Mouse (Mus musculus): ENCODE measurements around the gene 1700001O22Rik.

1700001O22Rik gene

GRCm38 (mm10) chr2:30784078-30784994 lies 19.1 kb downstream of the 1700001O22Rik start:
- in situ Hi-C loops (cut with MboI; ENCODE audit: unreplicated experiment in 2 of 2): no loop called here

DNA sequence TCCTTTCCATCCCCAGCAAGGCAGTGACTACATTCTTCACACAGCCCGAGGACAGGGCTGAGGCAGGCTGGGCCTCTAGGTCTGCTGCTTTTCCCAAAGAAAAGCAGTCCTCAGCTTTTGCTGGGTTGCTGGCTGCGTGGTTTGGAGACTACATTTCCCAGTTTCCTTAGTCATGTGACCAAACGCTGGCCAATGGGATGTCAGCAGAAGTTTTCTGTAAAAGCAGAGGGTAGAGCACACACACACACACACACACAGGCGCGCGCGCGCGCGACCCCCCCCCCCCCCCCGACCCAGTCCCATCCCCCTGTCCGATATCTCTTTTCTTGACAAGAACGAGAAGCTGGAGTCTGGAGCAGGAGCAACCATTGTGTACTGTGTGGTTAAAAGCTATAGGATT lies 20.1 kb downstream of the 1700001O22Rik start:
- in situ Hi-C loops (cut with MboI; ENCODE audit: unreplicated experiment in 2 of 2): no loop called here

DNA sequence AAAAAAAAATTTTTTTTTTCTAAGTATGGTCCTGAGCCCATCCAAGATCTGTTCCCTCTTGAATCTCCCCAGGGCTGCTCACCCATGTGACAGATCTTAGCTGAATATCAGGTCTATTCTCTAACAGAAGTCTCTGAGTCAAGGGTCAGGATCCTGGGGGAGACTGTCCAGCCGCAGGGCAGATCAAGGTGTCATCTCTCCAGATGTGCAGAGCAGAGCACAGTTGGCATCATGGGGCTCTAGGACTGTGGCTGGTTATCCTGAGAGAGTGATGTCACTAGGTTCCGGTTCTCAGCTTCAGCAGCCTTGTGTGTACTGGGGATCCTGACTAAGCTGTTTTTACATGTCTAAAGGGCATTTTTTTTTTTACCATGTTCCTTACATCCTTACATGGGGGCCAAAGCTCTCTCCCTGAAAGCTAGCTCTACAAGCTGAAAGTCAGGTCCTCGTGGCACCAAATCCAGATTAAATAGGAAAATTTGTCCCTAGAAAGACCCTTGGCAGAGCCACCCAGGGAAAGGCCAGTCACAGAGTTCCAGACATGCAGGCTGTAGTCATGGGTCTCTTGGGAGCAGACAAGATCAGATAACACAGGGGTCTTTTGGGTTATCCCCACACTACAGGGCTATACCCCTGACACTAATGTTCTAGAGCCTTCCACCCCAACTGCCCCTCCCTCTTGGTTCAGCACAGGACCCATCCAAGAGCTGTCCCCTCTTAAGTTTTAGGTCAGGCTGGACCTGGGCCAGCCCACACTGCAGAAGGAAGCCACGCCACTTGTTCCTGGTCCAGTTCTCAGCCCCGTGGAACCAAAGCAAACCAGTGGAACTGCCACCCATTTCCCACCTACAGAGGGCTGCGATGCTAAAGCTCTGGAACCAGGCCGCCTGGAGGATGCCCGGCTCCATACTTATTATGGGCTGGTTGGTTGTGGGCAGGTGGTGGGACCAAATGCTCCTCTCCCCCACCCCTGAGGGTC lies 20.9 kb downstream of the 1700001O22Rik start:
- in situ Hi-C loops (cut with MboI; ENCODE audit: unreplicated experiment in 2 of 2): no loop called here

DNA sequence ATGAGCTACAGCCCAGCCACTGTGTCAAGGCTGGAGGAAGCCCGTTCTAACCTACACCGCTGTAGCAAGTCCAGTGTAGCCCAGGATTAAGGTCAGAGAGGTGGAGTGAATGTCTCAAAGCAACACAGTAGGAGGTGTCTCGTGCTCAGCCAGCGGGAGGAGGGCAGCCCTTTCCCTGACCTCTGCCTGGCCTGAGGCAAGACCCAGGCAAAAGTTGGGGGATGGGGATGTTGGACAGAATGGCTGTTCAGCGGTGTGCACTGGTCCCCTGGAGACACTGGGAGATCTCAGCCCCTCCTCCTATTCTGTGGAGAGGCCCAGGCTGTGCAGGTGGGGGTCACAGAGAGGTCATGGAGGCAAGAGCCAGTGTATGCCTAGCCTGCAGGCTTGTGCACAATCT lies 24.2 kb downstream of the 1700001O22Rik start:
- in situ Hi-C loops (cut with MboI; ENCODE audit: unreplicated experiment in 2 of 2): no loop called here

- in situ Hi-C loops (cut with MboI; ENCODE audit: unreplicated experiment in 2 of 2): no loop called here
These were observed 25.2 kb downstream of the 1700001O22Rik start for GRCm38 (mm10) chr2:30778235-30778634.

DNA sequence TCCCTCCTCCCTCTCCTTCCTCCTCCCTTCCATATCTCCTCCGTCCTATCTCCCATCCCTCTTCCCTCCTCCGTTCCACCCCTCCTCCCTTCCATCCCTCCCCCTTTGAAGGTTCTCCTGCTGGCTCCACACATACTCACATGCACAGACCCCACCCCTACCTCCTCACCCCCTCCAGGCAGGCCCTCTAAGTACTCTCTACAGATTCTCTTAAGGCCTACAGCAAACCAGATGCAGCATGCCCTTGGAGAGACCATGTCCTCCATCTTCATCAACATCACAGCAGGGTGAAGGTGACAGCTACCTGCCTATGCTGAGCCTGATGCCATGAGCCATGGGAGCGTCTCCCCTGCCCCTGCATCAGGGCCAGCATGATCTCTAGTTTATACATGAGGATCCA lies 26.2 kb downstream of the 1700001O22Rik start:
- in situ Hi-C loops (cut with MboI; ENCODE audit: unreplicated experiment in 2 of 2): no loop called here

DNA sequence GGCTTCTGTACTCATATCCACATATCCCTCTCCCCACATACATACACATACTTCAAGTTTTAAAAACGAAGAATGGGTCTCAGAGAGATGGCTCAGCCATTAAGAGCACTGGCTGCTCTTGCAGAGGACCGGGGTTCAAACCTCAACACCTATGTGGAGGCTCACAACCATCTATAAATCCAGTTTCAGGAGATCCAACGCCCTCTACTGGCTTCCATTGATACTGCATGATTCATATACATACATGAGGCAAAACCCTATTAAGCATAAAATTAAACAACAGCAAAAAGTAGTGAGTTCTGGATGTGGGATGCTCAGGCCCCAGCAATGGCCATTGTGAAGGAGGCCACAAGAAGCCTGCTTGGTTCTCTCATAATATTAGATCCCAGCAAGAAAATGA lies 27.5 kb downstream of the 1700001O22Rik start:
- in situ Hi-C loops (cut with MboI; ENCODE audit: unreplicated experiment in 2 of 2): no loop called here

DNA sequence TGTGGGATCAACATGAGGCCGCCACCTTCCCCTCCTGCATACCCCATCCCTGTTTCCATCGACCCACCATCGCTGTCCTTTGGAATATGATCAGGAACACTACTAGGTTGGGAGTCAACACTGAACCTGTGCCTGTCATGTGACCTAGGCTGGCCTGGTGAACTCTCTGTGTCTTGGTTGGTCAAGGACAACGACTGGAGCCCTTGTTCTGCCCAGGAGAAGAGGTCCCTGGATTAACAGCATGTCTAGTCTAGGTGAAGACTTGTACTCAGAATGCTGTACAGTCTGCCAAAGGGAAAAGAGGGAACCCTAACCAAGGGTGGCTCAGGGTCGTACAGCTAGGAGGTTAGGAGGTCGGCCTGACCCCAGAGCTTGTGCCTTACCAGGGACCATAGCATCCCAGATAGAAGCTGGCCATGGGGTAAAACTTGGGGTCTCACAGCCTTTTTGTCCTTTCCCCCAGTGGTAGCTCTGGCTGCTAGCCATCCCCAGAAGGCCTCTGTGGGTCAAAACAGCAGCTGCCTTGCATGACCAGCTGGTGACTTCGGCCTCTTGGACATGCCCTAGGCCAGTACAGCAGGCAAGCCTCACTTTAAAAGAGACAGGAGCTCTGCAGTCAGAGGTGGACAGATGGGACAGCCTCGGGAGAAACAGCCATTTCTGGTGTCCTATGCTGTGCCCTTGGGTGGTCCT lies 30.0 kb downstream of the 1700001O22Rik start:
- in situ Hi-C loops (cut with MboI; ENCODE audit: unreplicated experiment in 2 of 2): no loop called here

DNA sequence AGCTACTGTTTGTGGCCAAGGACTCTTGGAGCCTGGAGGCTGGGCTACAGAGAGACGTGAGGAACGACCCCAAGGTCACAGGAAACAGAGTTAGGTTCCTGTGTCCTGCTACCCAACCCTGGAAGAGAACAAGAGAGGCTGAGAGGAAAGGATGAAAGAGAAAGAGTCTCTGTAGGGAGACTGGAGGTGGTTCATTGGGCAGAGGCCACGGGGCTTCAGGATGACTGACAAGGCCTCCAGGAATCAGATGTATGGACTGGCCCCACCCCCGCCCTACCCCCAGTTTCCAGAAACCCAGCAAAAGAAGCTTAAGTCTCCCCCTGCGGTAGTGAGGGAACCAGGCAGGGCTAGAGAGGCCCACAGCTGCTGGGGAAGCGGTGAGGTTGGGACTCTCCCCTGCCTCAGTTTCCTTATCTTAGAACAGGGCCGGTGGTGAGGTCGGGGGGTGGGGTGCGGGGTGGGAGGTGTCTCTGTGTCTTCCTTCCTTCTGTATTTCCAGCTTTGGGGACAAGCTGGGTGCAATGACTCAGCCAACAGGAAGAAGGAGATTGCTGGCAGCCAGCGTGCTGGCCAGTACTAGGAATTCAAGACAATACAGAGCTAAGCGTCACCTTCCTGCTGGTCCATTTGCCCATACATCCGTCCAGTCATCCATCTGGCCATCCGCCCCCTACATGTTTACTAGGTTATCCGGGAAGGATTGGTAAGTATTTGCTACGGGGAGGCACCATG lies 30.7 kb downstream of the 1700001O22Rik start:
- in situ Hi-C loops (cut with MboI; ENCODE audit: unreplicated experiment in 2 of 2): no loop called here

DNA sequence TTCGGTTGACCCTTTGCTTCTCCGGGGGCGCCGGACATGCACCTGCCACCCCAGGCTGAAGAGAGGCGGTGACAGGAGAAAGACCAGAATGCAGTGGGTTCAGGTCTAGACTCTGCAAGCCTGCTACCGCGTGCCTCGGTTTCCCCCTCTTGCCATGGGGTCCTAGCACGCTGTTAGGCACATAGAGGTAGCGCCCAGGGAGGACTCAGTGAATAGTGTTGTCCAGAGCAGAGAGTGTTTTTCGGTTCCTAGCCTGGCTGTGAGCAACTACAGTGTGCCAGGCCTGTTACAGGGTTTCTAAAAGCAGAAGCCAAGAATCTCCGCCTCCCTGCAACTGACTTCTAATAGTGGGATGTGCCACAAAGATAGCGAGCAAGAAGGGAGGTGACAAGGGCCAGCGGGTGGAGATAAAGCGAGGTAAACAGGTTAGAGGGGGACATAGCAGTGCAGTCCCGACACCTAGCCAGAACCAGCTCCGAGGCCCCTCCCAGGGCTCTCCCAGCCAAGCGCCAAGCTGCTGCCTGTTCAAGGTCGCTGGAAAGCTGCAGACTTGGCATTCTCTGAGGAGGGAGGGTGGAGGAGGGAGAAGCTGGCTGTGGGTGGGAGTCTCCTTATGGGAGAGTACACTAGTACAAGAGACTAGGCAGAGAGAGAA lies 31.5 kb downstream of the 1700001O22Rik start:
- in situ Hi-C loops (cut with MboI; ENCODE audit: unreplicated experiment in 2 of 2): no loop called here

DNA sequence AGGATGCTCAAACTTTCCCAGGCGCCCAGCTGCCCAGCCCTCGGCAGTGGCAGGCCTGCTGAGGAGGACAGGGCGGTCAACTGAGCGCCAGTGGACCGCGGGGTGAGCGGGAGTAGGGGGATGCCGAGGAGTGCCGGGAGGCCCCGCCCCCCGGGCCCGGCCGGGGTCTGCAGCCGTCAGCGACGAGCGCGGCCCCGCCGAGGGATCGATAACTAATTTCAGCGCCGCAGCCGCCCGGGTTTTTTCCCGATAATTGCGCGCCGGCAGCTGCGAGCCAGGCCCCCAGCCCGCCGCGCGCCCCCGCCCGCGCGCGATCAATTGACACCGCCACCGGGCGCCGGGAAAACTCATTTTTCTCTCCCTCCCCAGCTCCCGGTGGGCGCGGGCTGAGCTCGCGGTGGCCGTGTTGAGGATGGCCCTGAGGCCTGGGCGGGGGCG lies 32.1 kb downstream of the 1700001O22Rik start:
- in situ Hi-C loops (cut with MboI; ENCODE audit: unreplicated experiment in 2 of 2): no loop called here

- in situ Hi-C loops (cut with MboI; ENCODE audit: unreplicated experiment in 2 of 2): no loop called here
These were observed 34.3 kb downstream of the 1700001O22Rik start for GRCm38 (mm10) chr2:30769187-30769586.

DNA sequence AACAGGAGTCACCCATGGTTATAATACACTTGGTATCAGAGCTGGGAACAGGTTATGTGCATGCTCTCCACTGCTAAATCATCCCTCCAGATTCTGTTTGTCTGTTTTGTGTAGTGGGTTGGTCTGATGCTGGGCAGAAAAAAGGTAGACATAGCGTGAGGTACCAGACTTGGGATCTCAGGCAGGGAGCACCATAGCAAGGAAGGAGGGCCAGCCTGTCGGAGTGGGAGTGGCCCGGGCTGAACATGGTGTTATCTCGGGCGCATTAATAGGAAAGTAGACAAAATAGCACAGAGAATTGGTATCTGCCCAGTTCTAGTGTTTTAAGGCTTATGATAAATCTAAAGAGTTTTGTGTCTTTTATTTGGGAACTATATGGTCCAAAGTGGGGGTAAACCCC lies 34.9 kb downstream of the 1700001O22Rik start:
- in situ Hi-C loops (cut with MboI; ENCODE audit: unreplicated experiment in 2 of 2): no loop called here

- in situ Hi-C loops (cut with MboI; ENCODE audit: unreplicated experiment in 2 of 2): no loop called here
These were observed 35.7 kb downstream of the 1700001O22Rik start for GRCm38 (mm10) chr2:30767626-30768240.

DNA sequence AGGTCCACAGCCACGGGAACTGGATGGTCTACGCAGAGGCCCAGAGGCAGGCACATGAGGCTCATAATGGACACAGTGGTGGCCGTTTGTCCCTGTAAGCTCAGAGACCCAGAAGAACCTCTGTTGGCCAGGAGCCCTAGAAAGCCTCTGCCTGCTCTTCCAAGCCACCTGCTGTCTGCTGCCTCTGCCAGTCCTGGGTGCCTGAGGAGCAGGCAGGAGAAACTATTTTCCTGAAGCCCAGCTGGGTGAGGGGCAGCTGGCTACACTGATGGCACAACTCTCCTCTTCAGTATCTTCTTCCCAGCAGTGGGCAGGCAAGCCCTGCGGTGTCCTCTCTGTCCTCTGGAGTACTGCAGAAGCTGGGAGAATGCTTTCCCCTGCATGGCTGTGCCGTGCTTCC lies 37.0 kb downstream of the 1700001O22Rik start:
- in situ Hi-C loops (cut with MboI; ENCODE audit: unreplicated experiment in 2 of 2): no loop called here

DNA sequence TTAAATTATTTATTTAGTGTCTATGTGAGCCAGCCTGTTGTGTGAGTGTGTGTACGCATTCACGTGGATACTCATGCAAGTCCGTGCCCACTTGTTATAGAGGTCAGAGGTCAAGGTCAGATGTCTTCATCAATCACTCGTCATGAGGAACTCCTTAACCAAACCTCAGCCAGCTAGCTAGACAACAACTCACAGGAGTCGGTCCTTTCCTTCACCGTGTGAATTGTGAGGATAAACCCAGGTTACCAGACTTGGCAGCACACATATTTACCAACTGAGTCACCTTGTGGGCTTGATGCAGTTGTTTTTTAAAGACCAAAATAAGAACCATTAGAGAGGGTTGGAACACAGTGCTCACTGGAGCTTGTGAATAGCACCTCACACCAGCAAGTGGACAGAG lies 42.8 kb downstream of the 1700001O22Rik start:
- in situ Hi-C loops (cut with MboI; ENCODE audit: unreplicated experiment in 2 of 2): no loop called here

DNA sequence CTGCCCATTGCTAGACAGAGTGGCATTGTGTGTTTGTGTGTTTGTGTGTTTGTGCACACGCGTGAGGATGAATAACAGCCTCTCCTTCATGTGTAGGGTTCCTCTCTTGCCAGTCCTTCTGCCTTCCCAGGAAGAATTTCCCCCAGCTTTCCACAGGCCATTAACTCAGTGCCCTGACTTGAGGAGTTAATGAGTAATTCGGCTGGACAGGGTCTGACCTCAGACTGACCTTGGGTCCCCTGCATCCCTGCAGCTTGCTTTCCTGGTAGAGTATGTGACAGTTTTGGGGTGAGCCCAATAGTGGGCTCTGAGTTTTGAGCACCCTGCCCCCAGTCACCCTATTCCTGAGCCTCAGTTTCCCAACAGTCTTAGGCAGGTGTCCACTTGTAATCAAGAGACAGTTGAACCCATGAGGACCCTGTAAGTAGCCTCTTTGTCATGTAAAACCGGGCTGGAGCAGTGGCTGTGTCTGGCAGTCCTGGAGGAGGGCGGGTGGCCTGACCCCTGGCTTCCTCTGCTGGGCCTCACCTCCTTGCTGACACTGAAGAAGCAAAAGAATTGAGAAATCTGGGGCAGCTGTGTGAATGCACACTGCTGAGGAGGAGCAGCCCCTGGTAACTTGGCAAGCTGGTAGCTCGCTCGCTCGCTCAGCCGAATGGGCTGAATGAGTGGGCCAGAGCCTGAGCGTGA lies 43.5 kb downstream of the 1700001O22Rik start:
- in situ Hi-C loops (cut with MboI; ENCODE audit: unreplicated experiment in 2 of 2): no loop called here

GRCm38 (mm10) chr2:30759442-30759841 lies 44.0 kb downstream of the 1700001O22Rik start:
- in situ Hi-C loops (cut with MboI; ENCODE audit: unreplicated experiment in 2 of 2): no loop called here

DNA sequence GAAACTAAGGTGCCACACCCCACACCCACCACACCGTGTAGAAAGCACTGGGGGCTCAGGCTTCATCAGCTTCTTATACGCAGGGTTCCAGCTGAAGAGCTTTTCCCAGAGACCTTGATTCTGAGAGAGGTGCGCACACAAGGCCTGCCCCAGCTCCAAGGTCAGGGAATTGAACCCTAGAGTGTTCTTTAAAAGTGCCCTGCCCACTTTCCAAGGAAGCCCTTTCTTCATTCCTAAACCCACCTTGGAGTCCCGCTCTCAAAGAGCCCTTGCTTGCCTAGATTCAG lies 44.4 kb downstream of the 1700001O22Rik start:
- in situ Hi-C loops (cut with MboI; ENCODE audit: unreplicated experiment in 2 of 2): no loop called here
